10 mouse cellular contexts compared by ENCODE assay signal in the genomic region with DNA sequence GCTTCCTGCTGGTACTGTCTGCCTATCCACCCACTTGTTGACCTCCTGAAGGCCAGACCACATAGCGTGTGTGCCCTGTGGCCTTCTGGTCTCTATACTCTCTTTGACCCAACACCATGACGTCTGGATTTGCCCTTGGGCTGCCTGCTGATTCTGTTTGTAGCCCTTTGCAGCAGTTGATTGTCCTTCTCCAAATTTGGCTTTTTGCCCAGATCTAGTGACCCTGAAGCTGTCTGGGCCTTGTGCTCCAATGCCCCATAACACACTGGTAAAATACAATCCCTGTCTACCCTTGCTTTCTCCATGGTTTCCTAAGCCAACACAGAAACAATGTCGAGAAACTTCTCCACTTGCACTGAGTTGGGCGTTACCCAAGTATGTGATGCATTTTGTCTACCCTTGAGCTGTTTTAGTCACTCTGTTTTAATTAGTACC.
DNase-seq lines count a peak whose midpoint lies in the region; ATAC-seq and TF ChIP-seq lines count a peak whose summit lies in the region.
"Had no signal": no experiment of that assay in that cellular context is flagged by ENCODE, and none has a peak within 500 bp of the region (broad histone marks: within the 10 kb centered on the region; RNA-seq: fewer than 3 reads in every experiment).

No protein-coding gene starts in this region.

- no peak overlapping the region for H3K9ac ChIP-seq in kidney, postnatal 0 days (ENCODE audit: low read depth, low read length)
- no peak overlapping the region for H3K9ac ChIP-seq in embryonic facial prominence, embryonic 14.5 days (ENCODE audit: low read depth, low read length)
- no peak overlapping the region for H3K9ac ChIP-seq in hindbrain, postnatal 0 days (replicated peaks; ENCODE audit: low read length)

- H3K27me3 ChIP-seq in kidney, postnatal 0 days (ENCODE audit: insufficient read depth, low read length), result no peaks in the 10 kb centered on the region
- no peaks in the 10 kb centered on the region for H3K27me3 ChIP-seq in embryonic facial prominence, embryonic 14.5 days (replicated peaks; ENCODE audit: control insufficient read depth, insufficient read depth, low read length)
- H3K27me3 ChIP-seq in hindbrain, postnatal 0 days (ENCODE audit: insufficient read depth, low read length), result no peaks in the 10 kb centered on the region

- no peaks in the 10 kb centered on the region for H3K4me1 ChIP-seq in kidney, postnatal 0 days (replicated peaks; ENCODE audit: insufficient read depth, low read length)
- H3K4me1 ChIP-seq in embryonic facial prominence, embryonic 14.5 days (ENCODE audit: control insufficient read depth, insufficient read depth, low read length), result no peaks in the 10 kb centered on the region
- no peaks in the 10 kb centered on the region for H3K4me1 ChIP-seq in hindbrain, postnatal 0 days (ENCODE audit: insufficient read depth, low read length)

- TF ChIP-seq CTCF in kidney, postnatal 0 days (IDR thresholded peaks at IDR 0.05; ENCODE audit: low read depth), result no peak
- TF ChIP-seq CTCF in hindbrain, postnatal 0 days (IDR thresholded peaks at IDR 0.05; ENCODE audit: low read depth), result no peak

- DNase-seq in kidney, postnatal 0 days (ENCODE audit: low spot score), result no peak
- no peak for DNase-seq in kidney, adult 18-20 months
- DNase-seq in adrenal gland, adult (ENCODE audit: inconsistent age in 2 of 2, low spot score in 1 of 2), result peak; percentile 67 to 91
- peak; percentile 12 for DNase-seq in embryonic facial prominence, embryonic 14.5 days (ENCODE audit: low spot score)
- DNase-seq in hindbrain, postnatal 0 days (ENCODE audit: low spot score), result peak; percentile 50
- no peak for DNase-seq in left cerebral cortex, adult 11 months (ENCODE audit: low spot score)
- DNase-seq in urinary bladder, postnatal 14 days (ENCODE audit: low spot score), result no peak
- no peak for DNase-seq in lung, postnatal 36 days
- DNase-seq: cerebellum, adult 11 months; thymus, postnatal 36 days had no signal

- no peak overlapping the region for H3K27ac ChIP-seq in kidney, postnatal 0 days
- H3K27ac ChIP-seq in embryonic facial prominence, embryonic 14.5 days (replicated peaks; ENCODE audit: low read depth, low read length), result no peak overlapping the region
- H3K27ac ChIP-seq in hindbrain, postnatal 0 days, result no peak overlapping the region

- no peaks in the 10 kb centered on the region for H3K9me3 ChIP-seq in kidney, postnatal 0 days (replicated peaks; ENCODE audit: low read length)
- H3K9me3 ChIP-seq in embryonic facial prominence, embryonic 14.5 days (ENCODE audit: control insufficient read depth, low read length), result no peaks in the 10 kb centered on the region
- no peaks in the 10 kb centered on the region for H3K9me3 ChIP-seq in hindbrain, postnatal 0 days (ENCODE audit: low read length)

- no peak overlapping the region for H3K4me3 ChIP-seq in kidney, postnatal 0 days (replicated peaks; ENCODE audit: low read depth, low read length)
- no peak overlapping the region for H3K4me3 ChIP-seq in embryonic facial prominence, embryonic 14.5 days (ENCODE audit: low read depth, low read length)
- no peak overlapping the region for H3K4me3 ChIP-seq in hindbrain, postnatal 0 days (ENCODE audit: low read length)

- WGBS in kidney, postnatal 0 days, result 65% methylated on average over 4 of the region's 4 CpGs
- 51% methylated on average over 4 of the region's 4 CpGs for WGBS in embryonic facial prominence, embryonic 14.5 days
- WGBS in hindbrain, postnatal 0 days, result 30% methylated on average over 4 of the region's 4 CpGs

- no peaks in the 10 kb centered on the region for H3K36me3 ChIP-seq in kidney, postnatal 0 days (ENCODE audit: insufficient read depth, low read length)
- H3K36me3 ChIP-seq in embryonic facial prominence, embryonic 14.5 days (ENCODE audit: control insufficient read depth, insufficient read depth, low read length), result no peaks in the 10 kb centered on the region
- H3K36me3 ChIP-seq in hindbrain, postnatal 0 days (ENCODE audit: insufficient read depth, low read length), result no peaks in the 10 kb centered on the region

- ATAC-seq in kidney, postnatal 0 days (replicated peaks; ENCODE audit: low FRiP score, low read depth), result 0 out of 2 replicates have a peak, but pooled peaks have one; percentile 21
- peak; percentile 75 for ATAC-seq in embryonic facial prominence, embryonic 14.5 days (ENCODE audit: low read depth)
- peak; percentile 59; the same call in 1 of the 2 replicates for ATAC-seq in hindbrain, postnatal 0 days

- no peak overlapping the region for H3K4me2 ChIP-seq in kidney, postnatal 0 days (ENCODE audit: low read length)
- no peak overlapping the region for H3K4me2 ChIP-seq in embryonic facial prominence, embryonic 14.5 days (ENCODE audit: low read depth, low read length)
- no peak overlapping the region for H3K4me2 ChIP-seq in hindbrain, postnatal 0 days (ENCODE audit: low read depth, low read length)

Comparison
In these comparisons a context has a peak if more than half of its experiments do, and no peak if none do; other contexts are left out.
1. ATAC-seq: peak in every context shown above with its lines; median percentile 75 in embryonic facial prominence, embryonic 14.5 days; 59 in hindbrain, postnatal 0 days; 21 in kidney, postnatal 0 days.
2. DNase-seq: peak in adrenal gland, adult (2 of 2), embryonic facial prominence, embryonic 14.5 days (single experiment) and hindbrain, postnatal 0 days (single experiment); none in kidney, postnatal 0 days (single experiment), kidney, adult 18-20 months (single experiment), left cerebral cortex, adult 11 months (single experiment), urinary bladder, postnatal 14 days (single experiment) and lung, postnatal 36 days (single experiment).